Mouse (Mus musculus): ENCODE data around the gene Fam118a.

Gene Fam118a

DNA sequence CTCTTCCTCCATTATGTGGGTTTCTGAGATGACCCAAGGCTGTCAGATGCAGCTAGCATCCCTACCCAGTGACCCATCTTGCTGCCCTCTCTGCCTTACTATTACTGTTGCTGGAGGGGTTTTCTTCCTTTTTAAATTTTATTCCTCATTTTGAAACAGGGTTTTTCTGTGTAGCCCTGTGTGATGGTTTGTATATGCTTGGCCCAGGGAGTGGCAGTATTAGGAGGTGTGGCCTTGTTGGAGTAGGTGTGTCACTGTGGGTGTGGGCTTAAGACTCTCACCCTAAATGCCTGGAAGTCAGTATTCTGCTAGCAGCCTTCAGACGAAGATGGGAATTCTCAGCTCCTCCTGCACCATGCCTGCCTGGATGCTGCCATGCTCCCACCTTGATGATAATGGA, at the start of gene Fam118a:
Gene Fam118a (plus strand): TSS at position 301 of the 400 bp plus-strand sequence.
- WGBS, result 91% methylated on average over 1 of the region's 1 CpGs

DNA sequence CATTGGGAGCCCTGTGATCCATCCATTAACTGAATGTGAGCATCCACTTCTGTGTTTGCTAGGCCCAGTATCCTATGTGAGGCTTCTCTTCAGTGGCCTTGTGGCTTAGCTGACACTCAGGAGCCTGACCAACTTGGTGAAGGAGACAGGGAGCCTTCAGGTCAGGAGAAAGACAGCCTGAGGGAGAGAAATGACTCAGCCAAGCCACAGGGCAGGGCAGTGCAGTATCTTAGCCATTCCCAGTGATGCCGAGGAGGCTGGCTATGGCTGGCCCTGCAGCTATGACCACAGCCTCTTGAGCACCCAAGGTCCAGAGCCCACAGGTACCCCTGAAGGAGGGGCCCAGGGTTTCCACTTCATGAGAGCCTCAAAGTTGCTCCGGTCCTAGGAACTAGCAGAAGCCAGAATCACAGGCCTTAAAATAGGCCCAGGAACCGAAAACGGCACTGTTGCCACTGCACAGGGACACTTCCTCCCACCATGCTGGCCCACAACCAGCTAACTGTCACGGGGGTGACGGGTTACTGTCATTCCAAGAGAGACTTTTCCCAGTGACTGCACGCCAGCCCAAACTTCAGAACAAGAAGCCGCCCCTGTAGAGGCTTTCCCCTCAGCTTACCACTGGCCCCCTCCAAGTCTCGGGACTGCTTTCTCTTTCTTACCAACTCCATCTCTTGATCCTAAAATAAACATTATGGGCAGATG, 47.0 kb upstream of the Fam118a start:
- 31% methylated on average over 9 of the region's 9 CpGs for WGBS

GRCm38 (mm10) chr15:84982888-84983287, 45.9 kb upstream of the Fam118a start:
- whole genome bisulfite sequencing, result 60% methylated on average over 3 of the region's 3 CpGs

DNA sequence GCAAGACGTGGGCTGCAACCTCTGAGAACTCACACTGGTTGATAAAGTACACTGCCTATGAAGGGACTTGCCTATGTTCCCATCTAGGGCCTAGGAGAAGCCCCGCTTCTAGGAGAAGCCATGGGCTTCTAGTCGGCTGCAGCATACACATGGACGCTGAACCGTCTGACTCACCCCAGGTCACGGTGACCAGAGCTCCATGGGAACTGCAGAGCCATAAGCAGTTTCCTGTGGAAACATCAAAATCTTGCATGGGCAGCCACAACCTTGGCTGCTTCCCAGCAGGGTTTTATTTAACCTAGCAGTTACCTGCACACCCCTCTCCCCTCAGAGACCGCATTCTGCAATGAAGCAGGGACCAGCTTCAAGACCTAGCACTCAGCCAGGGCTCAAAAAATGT, 45.0 kb upstream of the Fam118a start:
- WGBS, result 69% methylated on average over 7 of the region's 7 CpGs

DNA sequence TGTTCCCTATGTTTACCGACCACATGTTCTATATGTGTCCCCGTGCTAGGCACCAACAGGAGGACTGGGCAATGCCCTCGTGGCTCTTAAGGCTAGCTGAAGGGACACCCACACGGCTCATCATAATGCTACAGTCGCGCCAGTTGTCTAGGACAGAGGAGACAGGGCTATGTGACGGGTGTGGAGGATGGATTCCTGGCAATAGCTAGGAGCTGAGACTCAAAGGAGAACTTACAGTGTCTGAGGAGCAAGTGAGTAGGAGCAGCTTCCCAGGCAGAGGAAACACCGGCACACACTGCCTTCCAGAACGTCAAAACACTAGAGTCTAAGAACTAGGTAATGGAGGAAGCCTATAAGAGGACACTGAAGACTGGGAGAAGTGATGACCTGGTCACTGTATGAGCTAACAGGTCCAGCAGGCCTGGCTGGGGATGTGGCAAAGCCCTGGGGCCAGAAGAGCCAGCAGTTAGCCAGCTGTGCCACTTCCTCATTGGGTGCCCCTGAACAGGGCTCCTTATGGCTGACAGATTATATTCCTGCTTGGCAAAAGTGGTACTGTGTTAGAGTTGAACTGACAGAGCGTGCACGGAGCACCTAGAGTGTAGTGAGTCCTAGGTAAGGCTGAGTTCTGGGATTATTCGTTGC, 43.1 kb upstream of the Fam118a start:
- WGBS, result 39% methylated on average over 12 of the region's 12 CpGs

DNA sequence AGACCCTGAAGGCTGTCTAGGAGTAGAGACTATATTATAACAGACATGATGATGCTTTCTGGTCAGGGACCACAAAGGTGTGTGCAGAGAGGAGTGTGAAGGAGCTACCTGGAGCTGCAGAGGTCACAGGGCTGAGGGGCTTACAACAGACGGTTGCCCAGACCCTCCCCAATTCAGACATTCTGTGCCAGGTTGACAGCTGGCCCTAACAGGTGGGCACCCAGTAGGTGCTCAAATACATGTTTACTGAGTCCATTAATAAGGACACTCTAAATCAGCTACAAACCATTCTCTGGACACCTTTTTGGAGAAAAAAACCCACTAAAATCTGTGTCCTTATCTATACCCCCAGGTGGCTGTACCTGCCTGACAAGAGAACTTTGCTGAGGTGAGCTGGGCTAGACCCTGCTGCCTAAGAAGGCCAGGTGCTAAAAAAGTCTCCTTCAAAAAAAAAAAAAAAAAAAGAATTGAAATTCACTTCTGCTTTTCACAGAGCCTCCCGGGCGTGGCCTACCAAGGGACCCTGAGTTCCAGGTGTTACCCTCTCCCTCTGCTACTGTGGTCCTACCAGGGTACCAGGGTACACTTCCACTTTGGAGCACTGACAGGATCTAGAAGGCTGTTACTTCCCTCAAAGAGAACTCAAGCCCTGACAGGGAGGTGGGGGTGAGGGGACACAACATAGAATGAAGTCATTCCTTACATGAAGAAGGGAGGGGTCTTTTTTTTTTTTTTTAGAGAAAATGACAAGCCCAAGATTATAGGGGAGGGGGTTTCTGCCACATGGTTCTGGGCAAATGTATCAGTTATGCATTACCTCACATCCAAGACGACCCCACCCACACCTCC, 42.4 kb upstream of the Fam118a start:
- WGBS, result 37% methylated on average over 4 of the region's 4 CpGs

DNA sequence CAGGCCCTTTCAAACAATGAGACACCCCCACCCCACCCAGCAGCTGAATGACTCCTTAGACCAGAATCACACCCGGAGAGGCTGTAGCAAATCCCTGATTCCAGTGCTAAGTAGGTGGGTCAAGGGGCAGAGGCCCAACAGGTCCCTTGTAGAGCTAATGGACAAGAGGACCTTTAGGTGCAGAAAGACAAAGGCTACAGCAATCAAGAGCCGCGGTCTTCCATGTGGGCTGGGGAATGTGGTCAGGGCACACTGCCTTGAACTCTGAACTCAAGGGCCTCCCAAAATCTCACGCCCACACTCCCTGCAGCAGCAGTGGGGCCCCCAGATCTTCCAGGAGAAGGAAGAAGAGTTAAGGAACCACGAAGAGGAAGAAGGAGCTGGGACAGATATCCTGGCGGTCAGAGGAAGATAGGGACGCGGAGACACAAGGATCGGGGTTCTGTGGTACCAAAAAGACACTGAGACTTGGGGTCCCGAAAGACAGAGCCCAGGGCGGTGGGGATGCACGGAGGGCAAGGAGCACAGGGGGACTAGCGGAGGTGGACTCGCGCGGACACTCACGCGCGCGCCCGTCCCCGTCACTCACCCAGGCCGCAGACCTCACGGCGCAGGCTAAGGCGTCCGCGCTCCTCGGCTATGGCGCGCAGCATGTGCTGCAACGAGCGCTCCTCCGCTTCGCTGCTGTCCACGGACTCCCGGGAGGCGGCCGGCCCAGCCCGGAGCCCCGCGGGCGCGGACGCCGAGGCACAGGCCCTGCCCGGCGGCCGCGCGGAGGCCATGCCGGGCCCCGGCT, 41.5 kb upstream of the Fam118a start:
- under 1% methylated on average over 53 of the region's 53 CpGs for WGBS

DNA sequence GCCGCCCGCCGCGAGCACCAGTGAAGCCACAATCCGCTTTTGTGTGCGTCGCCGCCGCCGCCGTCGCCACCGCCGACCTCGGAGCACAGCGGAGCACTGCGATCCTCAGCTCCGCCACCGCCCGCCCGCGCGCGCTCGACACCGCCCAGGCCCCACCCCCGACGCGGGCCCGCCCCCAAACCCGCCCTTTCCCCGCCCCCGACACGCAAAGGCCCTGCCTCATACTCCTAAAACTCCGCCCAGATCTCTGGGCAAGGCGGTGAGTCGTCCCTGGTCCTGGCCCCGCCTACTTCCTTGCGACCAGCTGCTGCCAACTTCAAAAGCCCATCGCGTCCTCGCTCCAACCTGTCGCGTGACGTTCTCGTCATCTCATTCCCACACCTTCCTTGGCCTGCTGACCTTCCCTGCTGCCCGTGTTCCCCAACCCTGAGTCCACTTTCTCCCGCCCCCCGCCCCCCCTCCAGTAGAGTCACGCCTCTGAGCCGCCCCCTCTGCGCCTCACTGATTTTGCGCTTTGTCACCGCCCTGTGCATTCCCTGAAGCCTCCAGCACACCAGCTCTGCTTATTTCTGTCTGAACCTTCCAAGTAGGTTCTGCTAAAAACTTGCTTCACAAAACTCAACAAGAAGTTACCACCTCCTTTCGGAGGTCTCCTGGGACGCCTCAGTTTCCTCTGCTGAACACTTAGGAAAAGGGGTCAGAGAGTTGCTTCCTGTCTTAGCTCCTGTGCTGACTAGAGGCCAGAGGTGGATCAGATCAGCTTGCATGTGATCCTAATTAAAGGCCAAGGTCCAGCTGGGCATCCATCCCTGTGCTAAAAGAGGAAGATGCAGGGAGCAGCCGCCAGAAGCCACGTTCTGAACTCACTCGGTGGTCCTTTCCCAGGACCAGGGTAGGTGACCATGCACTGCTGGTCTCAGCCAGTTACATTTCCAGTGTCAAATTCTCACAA, 40.6 kb upstream of the Fam118a start, which contains the start of gene 5031439G07Rik:
Gene 5031439G07Rik (minus strand): TSS at position 678 of the 952 bp plus-strand sequence.
- WGBS, result 3% methylated on average over 56 of the region's 59 CpGs

- 78% methylated on average over 3 of the region's 3 CpGs for WGBS
These were observed 39.6 kb upstream of the Fam118a start for GRCm38 (mm10) chr15:84989098-84989497.

DNA sequence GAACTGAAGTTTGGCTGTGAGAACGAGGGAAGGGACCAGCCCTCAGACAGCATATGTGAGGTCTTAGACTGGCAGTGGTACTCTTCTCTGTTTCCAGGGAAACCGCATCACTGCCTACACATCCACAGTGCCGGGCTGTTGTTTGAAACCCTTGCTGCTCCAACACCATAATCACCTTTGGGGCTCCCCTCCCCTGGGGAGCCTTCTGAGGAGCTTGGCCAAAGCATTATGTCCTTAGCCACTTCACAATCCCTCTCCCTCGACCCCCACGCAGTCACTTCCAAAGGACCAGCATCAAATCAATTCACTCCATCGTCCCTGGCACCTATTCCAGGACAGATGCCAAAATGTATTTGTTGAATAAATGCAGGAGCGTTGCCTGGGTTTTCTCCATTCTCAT, 39.0 kb upstream of the Fam118a start:
- WGBS, result 43% methylated on average over 7 of the region's 7 CpGs

DNA sequence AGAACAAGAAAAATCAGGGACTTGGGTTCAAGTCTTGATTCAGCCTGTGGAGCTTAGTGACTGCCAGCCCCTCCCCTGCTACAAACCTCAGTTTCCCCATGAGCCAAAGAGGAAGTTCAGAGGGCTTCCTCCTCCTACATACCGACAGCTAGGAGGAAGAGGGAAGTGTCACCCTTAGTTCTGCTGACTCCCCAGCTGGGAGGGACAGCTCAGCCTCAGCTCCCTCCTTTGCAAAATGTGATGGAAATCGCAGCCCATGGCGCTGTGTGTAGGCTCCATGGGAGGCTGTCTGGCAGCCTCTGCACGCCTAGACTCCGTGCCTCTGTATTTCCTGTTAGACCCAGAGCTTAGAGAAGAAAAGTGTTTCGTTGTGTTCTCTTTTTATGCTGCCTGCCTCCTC, 34.2 kb upstream of the Fam118a start:
- WGBS, result 23% methylated on average over 6 of the region's 6 CpGs

- 58% methylated on average over 6 of the region's 6 CpGs for WGBS
These were observed 33.7 kb upstream of the Fam118a start for GRCm38 (mm10) chr15:84995041-84995440.

GRCm38 (mm10) chr15:84995967-84996366, 32.8 kb upstream of the Fam118a start:
- 10% methylated on average over 1 of the region's 1 CpGs for WGBS

DNA sequence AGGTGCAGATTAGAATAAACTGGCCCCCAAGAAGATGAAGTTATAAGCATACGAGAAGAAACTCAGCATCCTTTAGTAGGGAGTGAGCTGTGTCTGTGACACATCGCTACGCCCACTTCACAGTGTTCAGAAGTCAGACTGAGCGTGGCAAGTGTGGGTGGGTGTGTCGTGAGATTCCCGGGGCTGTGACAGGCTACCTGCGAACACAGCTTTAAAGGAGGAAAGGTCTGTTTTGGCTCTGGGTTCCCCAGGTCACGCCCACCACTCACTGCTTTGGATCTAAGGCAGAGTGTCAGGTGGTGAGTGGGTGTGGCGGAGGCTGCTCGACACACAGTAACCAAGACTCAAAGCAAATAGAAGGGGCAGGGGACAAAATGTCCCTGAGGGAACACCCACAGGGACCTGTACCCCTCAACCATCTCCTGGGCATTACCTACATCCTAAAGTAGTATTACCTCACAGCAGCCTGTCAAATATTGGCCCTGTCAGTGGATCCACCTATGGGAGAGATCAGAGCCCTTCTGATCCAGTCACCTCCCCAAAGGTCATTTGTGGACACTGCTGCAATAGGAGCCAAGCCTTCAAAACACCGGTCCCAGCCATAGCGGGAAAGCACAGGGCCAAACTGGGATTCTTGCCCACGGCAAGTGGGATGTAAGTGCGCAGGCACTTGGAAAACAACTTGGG, 30.8 kb upstream of the Fam118a start:
- 49% methylated on average over 14 of the region's 14 CpGs for WGBS

GRCm38 (mm10) chr15:84999911-85000310, 28.8 kb upstream of the Fam118a start:
- 74% methylated on average over 7 of the region's 7 CpGs for WGBS

DNA sequence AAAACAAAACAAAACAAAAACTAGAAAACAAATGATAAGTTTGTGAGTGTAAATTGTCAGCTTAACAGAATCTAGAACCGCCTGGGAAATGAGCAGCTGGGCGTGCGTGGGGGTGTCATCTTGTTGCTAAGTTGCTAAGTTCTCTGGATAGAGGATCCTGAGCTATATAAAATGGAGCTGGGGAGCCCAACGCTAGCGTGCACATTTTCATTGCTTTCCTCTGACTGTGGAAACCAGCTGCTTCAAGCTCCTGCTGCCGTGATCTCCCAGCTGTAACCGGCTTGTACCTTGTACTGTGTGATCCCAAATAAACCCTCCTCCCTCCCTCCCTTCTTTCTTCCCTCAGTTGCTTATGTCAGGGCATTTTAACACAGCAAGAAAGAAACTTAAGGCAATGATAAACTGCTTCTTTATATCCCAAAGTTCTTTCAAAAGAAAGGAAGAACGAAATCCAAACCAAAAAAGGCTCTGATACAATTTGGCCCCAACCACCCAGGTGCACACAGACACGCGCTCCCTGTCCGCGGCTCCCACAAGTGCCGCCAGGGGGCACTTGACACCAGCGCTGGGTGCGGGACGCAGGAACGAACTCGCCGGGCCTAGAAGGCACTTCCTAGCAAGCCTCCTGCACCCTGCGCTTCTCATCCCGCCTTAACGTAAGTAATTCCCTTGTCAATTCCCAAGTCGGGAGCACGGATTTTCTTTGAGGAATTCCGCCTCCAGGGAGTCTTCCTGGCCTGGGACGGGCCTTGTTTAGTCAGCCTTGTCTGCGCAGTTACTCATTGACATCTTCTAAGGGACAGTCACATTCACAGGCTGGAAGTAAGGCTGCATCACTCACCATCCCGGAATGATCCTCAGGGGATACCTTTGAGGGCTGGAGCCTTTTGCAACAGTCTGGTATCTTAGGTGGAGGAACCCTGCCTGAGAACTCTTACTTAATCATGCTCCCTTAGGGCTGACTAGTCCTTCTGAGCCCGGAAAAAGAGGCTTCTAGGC, 27.5 kb upstream of the Fam118a start:
- 18% methylated on average over 29 of the region's 29 CpGs for WGBS

DNA sequence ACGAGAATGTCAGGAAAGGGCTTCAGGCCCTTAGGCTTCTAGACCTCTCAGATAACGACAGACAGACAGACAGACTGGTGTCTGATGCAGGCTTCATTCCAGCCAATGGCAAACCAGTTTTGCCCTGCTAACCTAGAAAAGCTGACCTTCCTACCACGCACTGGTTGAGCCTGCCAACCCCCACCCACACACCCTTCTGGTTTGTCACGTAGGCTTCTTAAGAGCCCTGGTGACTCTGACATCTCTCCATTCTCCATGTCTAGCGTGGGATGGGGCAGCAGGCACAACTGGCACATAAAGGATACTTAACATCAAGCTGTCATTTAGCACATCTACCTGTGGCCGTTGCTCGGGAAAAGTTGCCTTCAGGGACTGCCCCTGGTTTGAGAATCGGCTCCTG, 19.1 kb upstream of the Fam118a start:
- 76% methylated on average over 8 of the region's 8 CpGs for WGBS

DNA sequence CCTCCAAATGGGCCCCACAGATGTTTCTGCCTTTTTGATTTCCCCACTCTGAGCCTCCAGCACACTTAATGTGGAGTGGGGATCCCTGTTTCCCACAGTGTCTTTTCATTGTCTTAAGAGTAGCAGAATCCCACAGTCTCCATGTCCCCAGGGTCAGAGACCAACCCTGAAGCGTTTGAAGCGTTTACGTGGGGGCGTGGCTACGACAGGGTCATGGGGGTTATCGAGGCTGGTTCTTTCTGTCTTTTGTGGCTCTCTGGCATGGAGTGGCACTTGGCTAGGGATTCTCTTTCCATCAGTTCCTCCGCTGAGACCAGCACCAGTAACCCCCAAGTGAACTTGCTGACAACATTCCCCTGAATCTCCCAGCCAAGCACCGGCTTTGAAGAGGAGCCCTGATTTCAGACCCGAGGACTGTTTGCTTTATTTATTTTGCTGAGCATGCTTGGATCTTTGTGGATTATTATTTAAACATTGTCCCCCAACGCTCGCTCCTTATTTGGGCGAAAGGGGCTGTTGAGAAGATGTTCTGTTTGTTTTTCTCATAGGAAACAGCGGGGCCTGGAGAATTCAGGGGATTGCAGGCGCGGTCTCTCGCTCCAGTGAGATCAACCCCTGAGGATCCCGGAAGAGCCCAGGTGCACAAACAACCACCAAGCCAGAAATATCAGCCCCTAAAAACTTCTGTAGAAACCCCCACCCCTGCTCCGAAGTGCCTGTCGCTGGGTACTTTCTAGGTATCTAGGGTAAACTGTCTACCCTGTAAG, 16.7 kb upstream of the Fam118a start:
- WGBS, result 69% methylated on average over 19 of the region's 19 CpGs
